Mouse (Mus musculus): ENCODE results near the gene Gm42421. TPM values are rescaled to one million over a fixed set of nuclear protein-coding genes. Genes with fewer than 3 reads are reported as not detected.

Gm42421 gene
- total RNA-seq, 4 experiments from 2014 or later, result 0.94 to 0.95 TPM; not detected in 2

- no peak for DNase-seq
Measured at GRCm38 (mm10) chr5:143936156-143936555, 8.2 kb downstream of the Gm42421 start.

- no peak for DNase-seq
Measured at GRCm38 (mm10) chr5:143941588-143941987, 13.6 kb downstream of the Gm42421 start.

DNA sequence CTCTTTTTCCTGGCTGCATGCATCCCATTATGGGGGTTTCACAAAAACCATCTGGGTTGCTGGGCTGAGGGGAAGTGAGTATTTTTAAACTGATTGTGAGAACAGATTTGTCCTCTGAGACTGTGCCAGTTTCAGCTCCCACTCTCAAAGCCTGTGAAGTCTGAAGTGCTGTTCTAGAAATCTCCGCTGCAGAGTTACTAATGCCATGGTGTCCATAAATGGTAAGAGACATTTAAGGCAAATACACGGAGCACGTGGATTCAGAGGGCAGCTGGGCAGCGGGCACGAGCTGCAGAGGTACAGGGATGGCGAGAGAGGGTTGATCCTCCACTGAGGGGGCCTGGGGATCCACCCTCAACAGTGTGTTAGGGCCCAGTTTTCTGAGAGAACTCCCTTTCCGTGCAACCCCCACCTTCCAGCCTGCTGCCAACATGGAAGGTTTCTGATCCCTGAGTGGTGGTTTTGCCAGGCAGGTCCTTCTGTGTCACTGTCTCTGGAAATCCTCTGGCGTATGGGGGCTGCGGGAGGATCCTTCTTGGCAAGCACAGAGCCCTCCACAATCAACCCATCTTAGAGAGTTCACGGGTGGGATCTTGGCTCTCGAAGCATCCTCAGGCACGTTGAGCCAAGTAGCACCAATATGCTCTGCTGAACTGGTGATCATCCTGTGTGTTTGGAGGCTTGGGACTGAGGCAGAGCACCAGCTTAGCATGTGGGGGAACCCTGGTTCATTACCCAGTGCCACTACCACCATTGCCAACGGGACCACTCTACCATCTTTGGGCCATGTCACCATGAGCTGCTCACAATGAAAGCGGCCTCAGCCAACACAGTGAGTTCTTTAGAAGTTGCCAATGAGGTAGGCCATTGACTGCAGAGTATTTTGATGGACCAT is 15.5 kb downstream of the Gm42421 start:
- no peak for DNase-seq

- DNase-seq, result no peak
Measured at GRCm38 (mm10) chr5:143948361-143948760, 20.4 kb downstream of the Gm42421 start.

DNA sequence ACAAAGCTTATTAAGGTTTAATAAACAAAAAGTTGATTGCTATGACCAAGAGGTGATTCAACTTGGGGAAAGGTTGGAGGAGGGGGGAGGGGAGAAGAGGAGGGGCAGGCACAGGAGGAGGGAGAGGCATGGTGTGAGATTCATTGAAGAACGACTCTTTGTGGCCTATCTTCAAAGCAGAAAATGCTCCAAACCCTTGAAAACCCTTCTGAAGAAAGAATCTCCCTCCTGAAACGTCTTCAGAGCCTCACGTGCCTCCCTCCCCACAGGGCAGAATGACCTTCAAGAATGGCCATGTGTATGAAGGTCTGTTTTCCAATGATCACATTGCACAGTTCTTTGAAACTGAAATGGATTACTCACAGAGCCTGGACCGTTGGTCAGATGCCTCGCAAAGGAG is 22.0 kb downstream of the Gm42421 start:
- DNase-seq, result no peak

DNA sequence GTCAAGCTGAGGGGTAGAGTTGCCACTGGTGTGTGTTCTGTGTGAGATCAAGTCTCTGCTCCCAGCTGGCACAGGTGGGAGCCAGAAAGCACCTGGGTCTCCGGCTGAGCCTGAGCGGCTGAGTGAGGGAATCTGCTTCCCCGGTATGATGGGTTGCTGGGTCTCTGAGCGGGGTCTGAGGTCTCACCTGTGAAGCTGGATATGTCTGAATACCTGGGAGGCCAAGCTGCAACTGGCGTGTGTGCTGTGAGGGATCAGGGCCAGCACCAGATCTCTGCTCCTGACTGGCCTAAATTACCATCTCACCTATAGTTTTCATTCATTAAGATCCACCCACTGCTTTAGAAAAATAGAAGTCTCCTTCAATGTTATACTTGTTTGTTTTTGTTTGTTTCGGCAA is 29.1 kb downstream of the Gm42421 start:
- no peak for DNase-seq

DNA sequence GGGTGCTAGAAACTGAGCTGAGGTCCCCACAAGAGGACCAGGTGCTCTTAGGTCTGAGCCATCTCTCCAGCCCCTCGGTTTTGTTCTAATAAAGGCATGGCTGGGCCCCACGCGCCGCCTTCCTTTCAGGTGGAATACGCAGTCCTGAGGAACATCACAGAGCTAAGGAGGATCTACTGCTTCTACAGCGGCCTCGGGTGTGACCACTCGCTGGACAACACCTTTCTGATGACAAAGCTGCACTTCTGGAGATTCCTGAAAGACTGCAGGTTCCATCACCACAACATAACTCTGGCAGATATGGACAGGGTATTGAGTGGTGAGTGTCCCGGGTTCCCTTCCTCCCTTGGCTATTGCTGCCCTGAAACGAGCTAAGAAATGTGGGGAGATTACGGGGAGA is 31.6 kb downstream of the Gm42421 start:
- no peak for DNase-seq

- no peak for DNase-seq
Measured at GRCm38 (mm10) chr5:143961176-143961575, 33.2 kb downstream of the Gm42421 start.

DNA sequence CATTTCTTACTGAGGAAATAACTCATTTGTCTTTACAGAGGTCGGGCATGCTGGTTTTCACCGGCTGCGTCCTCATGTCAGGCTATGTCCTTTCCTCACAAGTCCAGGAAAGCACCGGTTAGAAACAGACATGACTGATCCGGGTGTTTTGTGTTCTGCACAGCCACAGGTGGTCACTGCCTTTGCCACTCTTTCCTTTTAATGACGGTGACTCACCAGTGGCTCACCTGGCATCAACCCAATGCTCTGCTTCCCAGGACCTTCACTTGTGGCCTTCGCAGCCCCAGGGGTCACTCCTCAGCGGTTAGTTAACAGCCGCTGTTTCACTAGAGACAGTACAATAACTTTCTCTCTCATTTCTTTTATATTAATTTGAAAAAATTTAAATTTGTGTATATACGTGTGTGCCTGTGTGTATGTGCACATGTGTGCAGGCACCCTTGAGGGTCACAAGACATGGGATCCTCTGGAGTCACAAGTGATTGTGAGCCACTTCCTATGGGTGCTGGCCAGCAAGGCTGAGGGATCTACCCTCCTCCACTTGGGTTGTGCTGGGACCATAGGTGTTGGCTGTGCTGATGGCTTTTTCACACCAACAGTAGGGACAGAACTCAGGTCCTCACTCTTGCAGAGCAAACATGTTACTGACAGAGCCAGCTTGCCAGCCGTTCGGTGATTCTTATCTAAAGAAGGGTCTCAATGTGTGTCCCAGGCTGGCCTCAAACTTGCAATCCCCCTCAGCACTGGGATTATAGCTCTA is 37.8 kb downstream of the Gm42421 start:
- peak; percentile 81 for DNase-seq

GRCm38 (mm10) chr5:143966671-143967070 is 38.7 kb downstream of the Gm42421 start:
- DNase-seq, result no peak

DNA sequence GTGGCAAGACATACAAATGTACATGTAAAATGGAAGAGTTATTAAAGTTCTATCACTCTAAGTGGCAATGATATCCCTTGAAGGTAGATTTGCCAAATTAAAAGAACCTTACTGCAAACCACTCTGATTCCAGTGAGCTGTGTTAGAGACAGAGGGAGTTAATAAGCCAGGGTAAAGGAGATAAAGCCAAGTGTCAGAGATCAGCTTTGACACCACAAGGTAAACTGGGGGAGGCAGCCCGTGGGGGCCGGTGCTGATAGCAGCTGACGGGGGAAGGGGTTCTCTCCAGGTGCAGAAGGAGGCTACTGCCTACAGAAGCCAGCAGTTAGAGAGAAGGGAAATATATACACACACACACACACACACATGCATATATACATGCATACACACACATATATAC is 44.7 kb downstream of the Gm42421 start:
- DNase-seq, result no peak

- peak; percentile 47 for DNase-seq
Measured at GRCm38 (mm10) chr5:143974931-143975630, 47.1 kb downstream of the Gm42421 start.

DNA sequence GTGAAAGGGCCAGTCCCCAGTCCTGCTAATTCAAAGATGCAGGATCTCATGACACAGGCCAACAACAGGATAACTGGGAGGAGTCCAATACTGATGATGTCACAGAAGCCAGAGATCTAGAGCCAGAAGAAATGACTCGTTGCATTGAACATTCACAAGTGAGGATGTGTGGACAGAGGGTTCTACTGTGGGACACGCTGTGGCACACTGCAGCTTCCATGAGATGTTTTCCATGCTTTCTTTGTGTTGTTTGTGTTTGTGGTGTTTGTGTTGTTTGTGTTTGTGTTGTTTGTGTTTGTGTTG is 47.6 kb downstream of the Gm42421 start:
- no peak for DNase-seq

GRCm38 (mm10) chr5:143976232-143976631 is 48.3 kb downstream of the Gm42421 start:
- DNase-seq, result no peak

GRCm38 (mm10) chr5:143976726-143977431 is 48.9 kb downstream of the Gm42421 start:
- no peak for DNase-seq

DNA sequence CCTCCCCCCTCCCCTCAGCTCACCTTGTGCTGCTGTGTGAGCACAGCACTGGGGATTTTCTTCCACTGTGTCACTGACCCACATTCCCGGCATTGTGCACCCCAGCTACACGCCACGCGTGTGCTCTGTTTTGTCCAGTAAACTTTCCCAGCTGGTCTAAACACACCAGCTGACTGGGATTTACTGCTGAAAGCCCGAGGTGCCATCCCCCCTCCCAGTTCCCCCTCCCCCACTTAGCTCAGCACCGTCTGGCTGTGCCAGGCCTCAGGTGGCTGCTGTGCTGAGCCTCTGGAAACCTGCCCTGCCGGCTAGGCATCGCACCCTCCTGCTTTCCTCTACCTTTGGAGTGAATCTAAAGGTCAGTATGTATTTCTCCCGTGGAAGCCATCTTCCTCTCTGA is 52.9 kb downstream of the Gm42421 start:
- no peak for DNase-seq

GRCm38 (mm10) chr5:143982361-143982760 is 54.4 kb downstream of the Gm42421 start:
- no peak for DNase-seq

DNA sequence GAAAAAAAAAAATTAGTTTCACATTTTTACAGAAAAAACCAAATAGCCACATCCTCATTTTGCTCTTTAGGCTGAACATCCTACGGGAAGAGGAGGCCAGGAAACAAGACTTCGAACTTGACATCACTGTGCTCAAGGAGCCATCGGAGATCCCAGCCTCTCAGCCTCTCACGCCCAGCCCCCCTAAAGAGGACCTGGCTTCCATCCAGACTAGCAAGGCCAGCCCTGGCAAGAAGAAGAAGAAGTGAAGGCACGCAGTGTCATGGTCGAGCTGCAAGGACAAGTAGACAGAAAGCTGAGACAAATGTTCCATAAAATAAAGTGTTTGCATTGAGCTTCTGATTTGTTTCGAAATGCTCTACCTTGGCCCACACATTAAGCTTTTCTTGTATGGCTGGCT is 57.4 kb downstream of the Gm42421 start:
- peak; percentile 79 for DNase-seq
